Mouse (Mus musculus): ENCODE results near the gene Armh2. TPM values are rescaled to one million over a fixed set of nuclear protein-coding genes. Genes with fewer than 3 reads are reported as not detected.
A peak's percentile ranks its signal among the peaks of the same experiment; 100 is the strongest.

The Armh2 gene
- polyA plus RNA-seq, 1 experiment, result not detected

DNA sequence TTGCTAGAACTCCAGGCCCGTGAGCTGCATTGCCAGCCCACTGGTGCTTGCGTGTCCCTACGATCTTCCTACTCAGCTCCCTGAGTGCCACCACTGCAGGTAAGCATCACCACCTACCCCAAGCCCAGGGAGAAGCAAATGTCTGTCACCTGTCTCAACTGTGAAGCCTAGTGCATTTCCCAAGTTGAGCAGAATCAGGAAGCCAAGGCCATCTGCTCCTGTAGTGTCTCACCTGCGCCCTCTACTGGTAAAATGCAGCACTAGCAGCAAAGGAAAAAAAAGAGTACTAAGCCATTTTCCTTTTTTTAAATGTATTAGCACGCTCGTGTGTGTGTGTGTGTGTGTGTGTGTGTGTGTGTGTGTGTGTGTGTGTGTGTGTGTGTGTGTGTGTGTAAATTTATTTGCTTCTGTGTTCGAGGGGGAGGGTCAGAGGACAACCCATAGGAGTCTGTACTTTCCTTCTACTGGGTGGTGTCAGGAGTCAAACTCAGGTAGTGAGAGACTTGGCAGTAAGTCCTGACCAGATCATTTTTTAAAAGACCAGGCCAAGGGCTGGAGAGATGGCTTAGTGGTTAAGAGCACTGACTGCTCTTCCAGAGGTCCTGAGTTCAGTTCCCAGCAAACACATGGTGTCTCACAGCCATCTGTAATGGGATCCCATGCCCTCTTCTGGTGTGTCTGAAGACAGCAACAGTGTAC is 35.3 kb downstream of the Armh2 start:
- no peak for TF ChIP-seq POLR2A (IDR thresholded peaks at IDR 0.05; ENCODE audit: borderline replicate concordance, extremely low read depth, low read depth, low read length)
- TF ChIP-seq CTCF (IDR thresholded peaks at IDR 0.05; ENCODE audit: insufficient read depth, low read length), result peak; percentile 83
- H3K4me1 ChIP-seq (ENCODE audit: control insufficient read depth, insufficient read depth, low read length), result no peaks in the 10 kb centered on the region
- 42% methylated on average over 7 of the region's 7 CpGs for WGBS
- H3K4me3 ChIP-seq (replicated peaks; ENCODE audit: extremely low read depth, low read depth, low read length), result no peak overlapping the region
- DNase-seq, result peak; percentile 24

DNA sequence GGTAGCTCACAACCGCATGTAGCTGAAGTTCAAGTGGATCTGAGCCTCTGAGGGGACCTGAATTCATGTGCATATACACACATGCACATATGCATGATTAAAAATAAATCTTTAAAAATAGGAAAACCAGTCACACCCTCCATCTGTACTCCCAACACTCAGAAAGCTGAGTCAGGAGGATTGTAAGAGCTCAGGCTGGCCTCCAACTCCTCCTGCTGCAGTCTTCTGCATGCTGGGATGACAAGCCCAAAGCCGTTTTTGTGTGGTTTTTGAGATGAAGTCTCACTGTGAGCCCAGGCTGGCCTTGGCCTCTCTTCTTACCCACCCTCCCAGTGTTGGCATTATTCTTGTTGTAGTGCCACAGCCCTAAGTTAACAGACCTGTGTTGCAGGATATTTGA is 37.0 kb downstream of the Armh2 start:
- TF ChIP-seq CTCF (IDR thresholded peaks at IDR 0.05; ENCODE audit: insufficient read depth, low read length) (no peak), POLR2A (IDR thresholded peaks at IDR 0.05; ENCODE audit: borderline replicate concordance, extremely low read depth, low read depth, low read length) (no peak)
- no peak for DNase-seq
- 82% methylated on average over 2 of the region's 2 CpGs for WGBS
- Histone ChIP-seq H3K4me3 (replicated peaks; ENCODE audit: extremely low read depth, low read depth, low read length) (no peak overlapping the region), H3K4me1 (ENCODE audit: control insufficient read depth, insufficient read depth, low read length) (no peaks in the 10 kb centered on the region)

- H3K4me1 ChIP-seq (ENCODE audit: control insufficient read depth, insufficient read depth, low read length), result no peaks in the 10 kb centered on the region
- no peak for DNase-seq
- H3K4me3 ChIP-seq (replicated peaks; ENCODE audit: extremely low read depth, low read depth, low read length), result no peak overlapping the region
- 76% methylated on average over 8 of the region's 8 CpGs for WGBS
- TF ChIP-seq CTCF (IDR thresholded peaks at IDR 0.05; ENCODE audit: insufficient read depth, low read length), result no peak
- no peak for TF ChIP-seq POLR2A (IDR thresholded peaks at IDR 0.05; ENCODE audit: borderline replicate concordance, extremely low read depth, low read depth, low read length)
These were observed 37.8 kb downstream of the Armh2 start for GRCm38 (mm10) chr13:24778706-24779380.

DNA sequence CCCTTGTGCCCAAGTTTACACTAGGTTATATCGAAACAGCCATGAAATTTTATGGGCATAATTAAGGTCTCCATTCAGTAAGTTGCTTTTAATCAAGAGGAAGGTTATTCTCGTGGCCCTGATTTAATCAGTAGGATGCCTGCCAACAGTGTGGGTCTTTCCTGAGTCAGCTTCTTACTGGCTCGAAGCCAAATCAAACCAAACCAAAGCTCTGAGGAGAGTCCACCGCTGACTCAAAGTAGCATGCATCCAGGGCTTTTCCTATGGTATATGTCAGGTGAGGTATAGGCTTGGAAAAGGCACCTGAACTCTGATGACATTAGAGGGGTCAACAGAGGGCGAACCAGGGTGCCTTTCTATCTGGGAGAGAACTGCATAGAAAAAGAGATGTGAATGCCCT is 40.9 kb downstream of the Armh2 start:
- no peak for TF ChIP-seq POLR2A (IDR thresholded peaks at IDR 0.05; ENCODE audit: borderline replicate concordance, extremely low read depth, low read depth, low read length)
- no peak for TF ChIP-seq CTCF (IDR thresholded peaks at IDR 0.05; ENCODE audit: insufficient read depth, low read length)
- Histone ChIP-seq H3K4me1 (ENCODE audit: control insufficient read depth, insufficient read depth, low read length) (0 out of 2 replicates have a peak, but pooled peaks cover 2% of the 10 kb centered on the region), H3K4me3 (replicated peaks; ENCODE audit: extremely low read depth, low read depth, low read length) (no peak overlapping the region)
- DNase-seq, result no peak
- 33% methylated on average over 5 of the region's 5 CpGs for WGBS

- 53% methylated on average over 11 of the region's 11 CpGs for WGBS
- TF ChIP-seq POLR2A (IDR thresholded peaks at IDR 0.05; ENCODE audit: borderline replicate concordance, extremely low read depth, low read depth, low read length) (no peak), CTCF (IDR thresholded peaks at IDR 0.05; ENCODE audit: insufficient read depth, low read length) (no peak)
- DNase-seq, result no peak
- 0 out of 2 replicates have a peak, but pooled peaks cover 2% of the 10 kb centered on the region for H3K4me1 ChIP-seq (ENCODE audit: control insufficient read depth, insufficient read depth, low read length)
- no peak overlapping the region for H3K4me3 ChIP-seq (replicated peaks; ENCODE audit: extremely low read depth, low read depth, low read length)
These were observed 45.0 kb downstream of the Armh2 start for GRCm38 (mm10) chr13:24786014-24786490.

- 0 out of 2 replicates have a peak, but pooled peaks cover 2% of the 10 kb centered on the region for H3K4me1 ChIP-seq (ENCODE audit: control insufficient read depth, insufficient read depth, low read length)
- no peak for TF ChIP-seq POLR2A (IDR thresholded peaks at IDR 0.05; ENCODE audit: borderline replicate concordance, extremely low read depth, low read depth, low read length)
- TF ChIP-seq CTCF (IDR thresholded peaks at IDR 0.05; ENCODE audit: insufficient read depth, low read length), result no peak
- WGBS, result 88% methylated on average over 5 of the region's 5 CpGs
- DNase-seq, result no peak
- no peak overlapping the region for H3K4me3 ChIP-seq (replicated peaks; ENCODE audit: extremely low read depth, low read depth, low read length)
These were observed 46.4 kb downstream of the Armh2 start for GRCm38 (mm10) chr13:24787477-24787876.

GRCm38 (mm10) chr13:24791349-24791748 is 50.3 kb downstream of the Armh2 start:
- Histone ChIP-seq H3K4me1 (ENCODE audit: control insufficient read depth, insufficient read depth, low read length) (no peaks in the 10 kb centered on the region), H3K4me3 (replicated peaks; ENCODE audit: extremely low read depth, low read depth, low read length) (no peak overlapping the region)
- WGBS, result 37% methylated on average over 2 of the region's 2 CpGs
- peak; percentile 30 for DNase-seq
- no peak for TF ChIP-seq CTCF (IDR thresholded peaks at IDR 0.05; ENCODE audit: insufficient read depth, low read length)
- TF ChIP-seq POLR2A (IDR thresholded peaks at IDR 0.05; ENCODE audit: borderline replicate concordance, extremely low read depth, low read depth, low read length), result no peak

GRCm38 (mm10) chr13:24792411-24793045 is 51.5 kb downstream of the Armh2 start:
- Histone ChIP-seq H3K4me1 (ENCODE audit: control insufficient read depth, insufficient read depth, low read length) (no peaks in the 10 kb centered on the region), H3K4me3 (replicated peaks; ENCODE audit: extremely low read depth, low read depth, low read length) (no peak overlapping the region)
- DNase-seq, result no peak
- 48% methylated on average over 9 of the region's 9 CpGs for WGBS
- no peak for TF ChIP-seq CTCF (IDR thresholded peaks at IDR 0.05; ENCODE audit: insufficient read depth, low read length)
- TF ChIP-seq POLR2A (IDR thresholded peaks at IDR 0.05; ENCODE audit: borderline replicate concordance, extremely low read depth, low read depth, low read length), result no peak

Other genes with a start within 250 kb of the Armh2 start
- 5.3 and 8.8 TPM in 2 replicates for gene Ripor2, start 159.0 kb upstream of the Armh2 start, polyA plus RNA-seq (2012; rRNA removed)
- 2.2 and 3.2 TPM in 2 replicates for gene Gmnn, start 20.7 kb downstream of the Armh2 start, polyA plus RNA-seq (2012; rRNA removed)
- gene BC005537, start 60.4 kb downstream of the Armh2 start, polyA plus RNA-seq (2012; rRNA removed), result 27.0 and 34.5 TPM in 2 replicates
- 32.3 and 32.6 TPM in 2 replicates for gene Acot13, start 90.3 kb downstream of the Armh2 start, polyA plus RNA-seq (2012; rRNA removed)
- gene Tdp2, start 90.4 kb downstream of the Armh2 start, polyA plus RNA-seq (2012; rRNA removed), result 8.9 and 12.7 TPM in 2 replicates
- gene D130043K22Rik, start 103.9 kb downstream of the Armh2 start, polyA plus RNA-seq (2012; rRNA removed), result 0.71 and 0.86 TPM in 2 replicates
- 3.8 TPM in 2 replicates for gene Aldh5a1, start 196.4 kb downstream of the Armh2 start, polyA plus RNA-seq (2012; rRNA removed)
- gene Gpld1, start 201.9 kb downstream of the Armh2 start, polyA plus RNA-seq (2012; rRNA removed), result 1.8 and 9.0 TPM in 2 replicates